Mouse (Mus musculus) frontal cortex, postnatal 36 days (tissue): ENCODE measurements around the gene Sag.
A peak's percentile ranks its signal among the peaks of the same experiment; 100 is the strongest.

Source experiments
- DNase-seq, 2 experiments: peaks; one replicate each; pipeline ENCODE4 v3.0.0; 2022; ENCODE audit warnings: low spot score in 2 of 2

Sag gene

DNA sequence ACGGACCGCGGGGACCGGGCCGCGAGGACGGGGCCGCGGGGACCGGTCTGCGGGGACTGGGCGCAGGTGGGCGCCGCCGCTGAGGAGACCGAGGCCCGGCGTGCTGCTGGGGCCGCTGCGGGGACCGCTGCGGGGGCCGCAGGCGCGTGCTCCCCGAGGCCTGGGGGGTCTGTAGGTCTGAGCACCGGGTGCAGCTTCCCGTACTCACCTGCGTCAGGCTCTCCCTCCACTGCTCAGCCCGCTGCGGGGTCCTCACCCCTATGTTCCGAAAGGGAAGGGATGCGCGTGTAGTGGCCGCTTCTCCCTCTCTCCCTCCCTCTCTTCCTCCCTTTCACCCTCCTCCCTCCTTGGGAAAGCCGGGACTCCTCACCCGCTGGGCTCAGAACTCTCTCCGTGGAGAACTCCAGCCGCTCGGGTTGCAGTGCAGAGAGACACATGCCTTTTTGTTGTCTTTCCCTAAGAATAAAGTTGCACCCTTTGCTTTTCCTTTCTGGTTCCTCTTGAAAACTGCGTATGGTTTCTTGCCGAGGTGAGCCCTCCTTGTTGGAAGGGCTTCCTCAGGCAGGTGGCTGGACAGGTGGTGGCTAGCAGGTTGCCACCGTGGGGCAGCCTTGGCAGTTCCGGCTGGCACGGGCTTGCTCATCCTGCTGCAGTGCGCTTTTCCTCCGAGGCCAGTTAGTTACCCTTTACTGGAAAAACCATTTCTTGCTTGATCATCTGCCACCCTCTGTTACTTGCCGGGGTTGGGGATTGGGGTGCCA is 50.3 kb downstream of the Sag start:
- DNase-seq: peak; percentile 32 to 40

DNA sequence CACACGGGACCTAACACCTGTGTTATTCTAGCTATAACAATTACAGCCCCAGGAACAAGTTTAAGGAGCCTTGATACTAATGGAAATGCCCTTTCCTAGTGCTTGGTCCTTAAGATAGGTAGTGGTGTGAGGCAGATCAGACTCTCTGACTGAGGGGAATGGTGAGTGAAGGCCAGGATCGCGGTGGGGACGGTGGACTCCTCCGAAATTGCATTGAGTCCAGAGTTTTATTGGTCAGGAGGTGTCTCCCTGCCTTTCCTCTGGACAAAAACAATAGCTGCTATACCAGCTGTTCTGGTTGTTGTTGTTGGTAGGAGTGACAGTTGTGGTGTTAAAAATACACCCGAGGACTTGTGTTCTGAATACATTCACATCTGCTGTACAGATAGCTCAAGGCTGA is 50.9 kb downstream of the Sag start:
- DNase-seq: no peak

DNA sequence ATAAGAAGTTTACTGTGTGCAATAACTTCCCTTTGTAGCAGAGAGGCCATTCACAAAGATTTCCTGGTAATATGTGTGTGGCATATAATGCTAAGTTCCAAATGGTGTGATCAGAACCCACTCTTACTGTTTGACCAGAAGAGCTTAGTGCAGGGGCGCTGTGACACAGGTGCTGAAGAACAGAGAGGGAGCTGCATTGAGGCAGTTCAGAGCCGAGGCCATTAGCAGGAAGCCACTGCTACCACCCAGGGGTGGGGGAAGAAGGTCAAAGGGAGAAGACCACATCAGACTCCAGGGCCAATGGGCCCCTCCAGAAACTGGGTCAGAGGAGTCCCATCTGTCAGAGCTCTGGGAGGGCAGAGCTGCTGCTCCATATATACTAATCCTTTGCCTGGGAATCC is 51.4 kb downstream of the Sag start:
- DNase-seq: no peak

DNA sequence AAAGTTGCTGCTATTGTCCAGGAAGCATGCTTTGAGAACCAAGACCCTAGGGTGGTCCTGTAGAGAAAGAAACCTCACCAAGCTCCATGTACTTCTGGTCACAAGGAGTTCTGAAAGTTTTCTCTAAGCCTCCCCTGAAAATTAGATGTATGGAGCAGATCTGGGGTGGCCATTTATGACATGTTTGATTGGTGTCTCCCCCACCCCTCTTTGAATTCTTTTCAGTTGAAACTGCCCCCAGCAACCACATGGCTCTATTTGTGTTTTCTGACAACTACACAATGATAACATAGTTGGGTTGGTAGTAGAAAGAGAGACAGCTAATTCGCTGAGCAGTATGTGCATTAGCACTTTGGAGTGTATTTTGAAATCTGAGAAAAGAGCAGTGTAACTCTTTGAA is 52.0 kb downstream of the Sag start:
- DNase-seq: no peak

DNA sequence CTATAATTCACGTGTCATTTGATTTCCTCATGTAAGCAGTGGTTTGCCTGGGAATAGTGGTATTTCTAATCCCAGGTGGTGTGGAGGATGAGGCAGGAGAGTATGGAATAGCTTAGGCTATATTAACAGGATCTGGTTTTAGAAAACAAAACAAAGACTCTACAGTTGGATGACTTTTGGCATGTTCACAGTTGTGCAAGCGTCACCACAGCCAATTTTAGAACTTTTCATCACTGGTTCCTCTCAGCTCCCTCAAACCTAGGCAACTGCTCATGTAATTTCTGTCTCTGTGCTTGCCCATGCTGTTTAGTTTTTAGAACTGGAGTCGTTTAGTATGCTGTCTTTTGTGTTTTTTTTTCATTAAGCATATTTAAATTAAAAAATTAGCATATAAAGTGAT is 53.3 kb downstream of the Sag start:
- DNase-seq: peak in 1 of 2 experiments; percentile 60

DNA sequence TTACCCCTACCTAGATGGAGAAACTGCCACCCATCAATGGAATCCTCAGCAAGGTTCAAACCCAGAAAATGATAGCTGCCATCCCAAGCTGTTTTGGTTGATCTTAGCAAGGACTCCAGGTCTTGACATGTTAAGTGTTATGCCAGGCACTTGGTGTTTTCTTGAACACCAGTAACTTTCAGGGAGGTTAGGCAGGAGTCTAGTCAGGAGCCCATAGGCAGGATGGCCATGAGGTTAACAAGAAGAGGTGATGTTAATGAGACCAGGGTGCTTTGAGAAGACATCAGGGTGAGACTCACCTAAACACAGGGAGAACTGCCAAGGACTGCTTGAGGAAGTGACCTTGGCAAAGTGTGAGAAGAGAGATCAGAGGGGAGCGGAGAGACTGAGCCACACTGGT is 54.6 kb downstream of the Sag start:
- no peak for DNase-seq

DNA sequence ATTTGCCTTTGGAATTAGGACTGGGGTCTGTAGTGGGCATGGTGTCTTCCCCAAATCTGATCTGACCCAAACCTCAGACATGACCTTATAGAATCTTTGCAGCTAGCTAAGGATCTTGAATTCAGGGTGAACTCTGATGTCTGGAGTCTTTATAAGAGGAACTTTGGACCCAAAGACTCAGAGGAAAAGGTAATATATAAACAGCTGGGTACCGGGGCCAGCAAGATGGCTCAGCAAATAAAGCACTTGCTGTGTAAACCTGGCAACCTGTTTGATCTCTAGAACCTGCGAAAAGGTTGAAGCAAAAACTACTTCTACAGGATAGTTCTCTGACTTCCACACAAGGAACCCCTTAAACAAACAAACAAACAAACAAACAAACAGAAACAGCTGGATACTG is 55.0 kb downstream of the Sag start:
- no peak for DNase-seq

DNA sequence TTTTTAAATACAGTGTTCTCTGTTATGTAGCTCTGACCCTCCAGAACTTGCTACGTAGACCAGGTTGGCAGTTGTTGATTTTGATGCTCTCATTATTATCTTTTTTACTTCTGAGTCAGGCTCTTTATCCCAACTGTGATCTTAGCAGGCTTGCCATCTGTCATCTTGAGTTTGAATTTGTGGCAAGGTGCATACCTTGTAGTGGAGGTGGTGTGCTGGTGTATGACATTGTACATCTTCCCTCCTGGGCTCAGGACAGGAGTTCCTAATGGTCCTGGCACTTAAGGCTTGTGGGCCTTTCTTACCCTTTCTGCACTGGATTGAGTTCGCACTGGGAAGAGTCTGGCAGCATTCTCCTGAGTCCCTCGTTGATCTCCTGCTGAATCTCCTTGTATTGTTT is 60.1 kb downstream of the Sag start:
- DNase-seq: no peak

DNA sequence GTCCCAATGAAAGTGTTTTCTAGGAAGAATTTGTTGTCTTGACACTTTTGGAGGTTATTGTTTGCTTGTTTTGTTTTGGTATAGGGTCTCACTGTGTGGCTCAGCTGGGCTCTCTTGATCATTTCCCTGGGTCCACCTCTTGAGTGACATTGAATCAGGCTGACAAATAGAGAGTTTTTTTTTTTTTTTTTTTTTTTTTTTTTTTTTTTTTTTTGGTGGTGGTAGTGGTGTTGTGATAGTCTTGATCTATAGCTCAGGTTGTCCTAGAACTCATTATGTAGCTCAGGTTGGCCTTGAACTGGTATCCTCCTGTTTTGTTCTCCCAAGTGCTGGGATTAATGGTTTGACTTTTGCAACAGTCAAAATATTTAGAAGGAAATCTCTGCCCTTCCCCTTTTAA is 61.4 kb downstream of the Sag start:
- DNase-seq: no peak

DNA sequence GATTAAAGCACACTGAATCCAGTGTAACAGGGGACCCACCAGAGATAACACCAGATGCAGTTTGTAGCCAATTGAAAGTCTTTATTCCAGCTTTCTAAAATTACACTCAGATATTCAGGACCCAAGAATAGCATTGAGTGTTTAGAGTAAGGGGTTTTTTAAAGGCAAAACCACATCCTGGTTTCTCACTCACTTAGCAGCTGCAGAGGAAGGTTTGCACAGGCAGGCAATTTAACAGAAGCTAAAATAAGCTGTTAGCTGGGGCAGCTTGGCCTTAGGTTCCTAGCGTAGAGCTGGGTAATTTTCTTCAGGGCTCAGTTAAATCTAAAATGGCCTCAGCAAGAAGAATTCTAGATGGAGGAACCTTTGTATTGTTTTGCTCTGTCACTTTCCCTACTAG is 63.2 kb downstream of the Sag start:
- no peak for DNase-seq

DNA sequence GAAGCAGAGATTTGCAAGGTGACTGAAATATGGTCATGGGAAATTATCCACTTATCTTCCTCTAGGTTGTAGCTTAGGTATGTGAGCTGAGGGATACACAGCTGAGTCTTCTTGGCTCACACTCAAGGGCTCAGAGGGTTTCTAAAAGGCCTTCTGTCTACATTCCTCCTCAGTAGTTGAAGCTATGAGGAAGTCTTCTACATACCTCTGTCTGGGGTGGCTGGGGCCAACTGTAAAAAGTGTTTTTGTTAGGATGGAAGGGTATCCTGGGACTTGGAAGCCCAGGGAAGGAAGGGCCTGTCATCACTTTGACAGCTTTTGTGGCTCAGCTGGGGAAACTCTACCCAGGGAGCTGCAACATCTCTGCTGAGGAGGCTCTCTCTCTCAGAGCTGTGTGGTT is 68.1 kb downstream of the Sag start:
- no peak for DNase-seq

DNA sequence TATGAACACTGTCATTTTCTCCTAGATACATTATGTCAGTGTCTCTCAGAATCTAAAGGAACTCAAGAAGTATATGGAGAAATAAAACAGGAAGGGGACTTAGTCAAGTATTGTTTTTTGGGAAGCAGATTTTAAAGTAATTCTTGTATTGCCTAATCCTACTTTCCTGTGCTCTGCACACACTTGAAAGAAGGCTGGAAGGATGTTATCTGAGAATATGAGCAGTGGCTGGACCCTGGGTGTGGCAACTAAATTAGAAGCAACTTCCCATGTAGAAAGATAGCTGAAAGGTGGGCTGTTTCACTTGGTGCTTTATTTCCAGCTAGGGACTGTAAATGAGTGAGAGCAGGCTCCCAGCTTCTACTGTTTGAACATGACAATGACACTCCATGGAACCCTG is 69.6 kb downstream of the Sag start:
- DNase-seq: no peak

DNA sequence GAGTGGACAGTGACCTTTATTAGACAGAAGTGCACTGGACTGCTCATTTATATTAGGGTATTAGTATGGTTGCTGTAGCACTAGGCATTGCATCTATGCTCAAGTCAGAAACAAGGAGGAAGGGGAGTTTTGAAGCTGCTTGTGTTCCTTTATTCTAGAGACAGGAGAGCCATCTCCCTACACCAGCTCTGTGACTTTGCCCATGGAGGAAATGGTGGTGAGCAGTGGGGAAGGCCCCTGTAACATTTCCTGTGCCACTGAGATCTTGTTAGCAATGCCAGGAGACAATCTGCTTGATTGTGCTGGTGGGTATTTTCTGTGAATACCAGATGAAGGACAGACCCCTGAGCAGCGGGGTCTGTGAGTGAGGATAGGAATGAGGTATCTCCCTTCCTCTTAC is 72.6 kb downstream of the Sag start:
- DNase-seq: no peak

DNA sequence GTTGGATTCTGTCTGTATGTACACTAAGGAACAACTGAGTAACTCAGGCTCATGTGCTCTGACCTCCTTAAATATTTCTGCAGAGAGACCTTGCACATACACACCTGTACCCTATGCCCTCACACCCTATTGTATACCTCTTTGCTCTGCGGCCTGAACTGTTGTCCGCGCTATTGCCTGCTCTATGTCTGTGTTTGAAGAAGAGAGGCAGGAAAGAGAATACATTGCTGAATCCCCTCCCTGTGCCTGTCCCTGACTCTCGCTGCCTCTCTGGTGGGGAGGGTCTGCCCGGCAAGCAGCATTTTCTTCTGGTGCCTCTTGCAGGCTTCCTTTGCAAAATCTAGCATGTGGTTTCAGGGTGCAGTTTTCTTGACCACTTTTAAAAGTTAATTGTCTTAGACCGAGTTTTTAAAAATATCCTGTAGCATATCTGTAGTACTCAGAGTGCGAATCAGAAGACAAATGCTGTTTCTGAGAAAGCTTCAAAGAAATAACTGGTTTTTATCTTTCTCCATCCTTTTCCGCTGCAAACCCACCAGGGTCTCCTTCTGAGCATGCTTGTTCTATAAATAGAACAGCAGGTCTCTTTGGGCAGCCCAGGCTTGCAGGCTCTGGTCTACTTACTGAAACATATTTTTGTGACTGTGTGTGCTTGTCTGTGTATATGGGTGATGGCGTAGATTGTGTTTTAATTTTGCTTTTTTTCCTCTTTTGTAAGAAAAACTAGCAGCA is 74.2 kb downstream of the Sag start:
- no peak for DNase-seq

DNA sequence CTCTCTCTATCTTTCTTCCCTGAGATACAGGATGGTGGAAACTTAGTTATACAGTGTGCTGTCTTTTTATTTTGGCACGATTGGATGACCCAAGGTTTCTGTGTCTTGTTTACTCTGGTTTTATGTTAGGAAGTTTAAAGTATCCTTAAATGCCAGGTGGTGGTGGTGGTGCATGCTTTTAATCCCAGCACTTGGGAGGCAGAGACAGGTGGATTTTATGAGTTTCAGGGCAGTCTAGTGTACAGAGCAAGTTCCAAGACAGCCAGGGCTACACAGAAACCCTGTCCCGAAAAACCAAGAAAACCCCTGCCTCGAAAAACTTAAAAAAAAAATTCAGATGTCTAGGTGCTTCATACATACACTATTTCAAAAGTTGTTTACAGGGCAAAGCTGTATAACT is 75.6 kb downstream of the Sag start:
- DNase-seq: no peak

DNA sequence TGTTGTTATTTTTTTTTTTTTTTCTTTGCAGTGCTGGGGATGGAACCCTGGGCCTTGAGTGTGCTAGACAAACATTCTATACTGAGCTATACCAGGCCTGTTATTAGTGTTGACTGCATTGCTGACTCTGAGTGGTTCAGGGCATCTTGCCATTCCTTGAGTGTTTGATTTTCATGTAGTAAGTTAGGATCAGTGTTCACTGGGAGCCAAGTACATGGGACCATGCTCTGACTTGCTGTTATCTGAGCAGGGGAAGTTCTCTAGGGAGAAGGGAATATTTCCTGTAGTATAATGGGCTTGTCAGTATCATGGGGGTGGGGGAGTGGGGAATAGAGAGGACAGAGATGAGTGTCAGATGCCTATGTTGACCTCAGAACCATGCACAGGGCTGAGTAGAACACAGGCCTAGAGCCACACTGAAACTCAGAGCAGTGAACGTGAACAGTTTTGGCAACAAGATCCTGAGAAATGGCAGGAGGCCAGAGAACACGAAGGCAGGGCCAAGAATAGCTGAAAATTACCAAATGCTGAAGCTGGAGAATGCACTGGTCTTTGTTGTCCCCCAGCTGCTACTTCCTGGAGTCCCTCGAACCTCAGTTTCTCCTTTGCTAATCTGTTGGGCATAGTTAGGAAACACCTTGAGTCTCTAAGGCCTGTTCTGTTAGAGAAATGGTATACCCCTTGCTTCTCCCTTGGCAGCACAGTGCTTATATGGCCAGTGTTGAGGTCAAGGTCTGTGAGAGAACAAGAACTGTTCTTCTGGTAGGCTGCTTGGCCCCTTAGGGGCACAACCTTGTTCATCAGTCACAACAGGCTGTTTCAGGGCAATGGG is 76.2 kb downstream of the Sag start:
- DNase-seq: peak; percentile 74 to 84

DNA sequence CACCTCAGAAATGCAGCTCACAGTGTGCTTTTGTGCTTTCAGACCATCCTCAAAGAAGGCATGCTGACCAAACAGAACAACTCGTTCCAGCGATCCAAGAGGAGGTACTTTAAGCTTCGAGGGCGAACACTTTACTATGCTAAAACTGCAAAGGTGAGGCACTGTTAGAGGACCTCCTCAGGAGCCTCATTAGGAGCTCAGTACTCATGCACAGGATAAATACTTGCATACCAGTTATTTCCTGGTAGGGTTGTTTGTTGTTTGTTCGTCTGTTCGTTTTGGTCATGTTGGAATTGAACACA is 76.8 kb downstream of the Sag start:
- no peak for DNase-seq

DNA sequence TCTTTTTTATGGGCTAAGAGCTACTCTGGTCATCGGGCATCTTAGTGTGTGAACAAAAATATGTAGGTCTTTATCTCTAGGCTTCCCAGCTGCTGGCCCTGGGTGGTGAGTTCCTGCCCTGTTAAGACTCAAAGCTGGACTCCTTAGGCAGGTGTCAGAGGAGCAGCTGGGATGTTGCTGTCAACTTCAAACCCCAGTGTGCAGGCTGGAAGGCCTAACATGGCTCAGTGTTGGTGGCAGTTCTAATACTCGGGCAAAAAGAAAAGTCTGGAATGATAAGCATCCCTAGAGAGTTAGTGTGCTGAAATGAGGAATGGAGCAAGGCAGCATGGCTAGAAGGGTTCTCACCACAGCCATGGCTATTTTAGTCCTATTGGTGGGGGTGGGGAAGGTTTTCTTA is 77.4 kb downstream of the Sag start:
- DNase-seq: no peak

DNA sequence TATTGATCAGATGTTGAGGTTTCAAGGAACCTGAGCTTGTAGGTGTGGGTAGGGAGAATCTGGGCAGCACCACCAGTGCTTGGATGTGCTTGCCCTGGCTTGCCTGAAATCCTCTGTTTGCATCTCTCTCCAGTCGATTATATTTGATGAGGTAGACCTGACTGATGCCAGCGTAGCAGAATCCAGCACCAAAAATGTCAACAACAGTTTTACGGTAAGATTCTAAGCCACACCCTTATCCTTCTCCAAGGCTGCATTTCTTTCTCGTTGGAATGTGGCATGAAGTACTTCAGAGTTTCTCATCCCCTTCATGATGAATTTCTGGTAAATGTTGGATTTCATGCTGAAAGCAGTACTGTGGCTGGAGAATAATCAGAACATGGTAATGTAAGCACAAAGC is 78.2 kb downstream of the Sag start:
- DNase-seq: no peak

DNA sequence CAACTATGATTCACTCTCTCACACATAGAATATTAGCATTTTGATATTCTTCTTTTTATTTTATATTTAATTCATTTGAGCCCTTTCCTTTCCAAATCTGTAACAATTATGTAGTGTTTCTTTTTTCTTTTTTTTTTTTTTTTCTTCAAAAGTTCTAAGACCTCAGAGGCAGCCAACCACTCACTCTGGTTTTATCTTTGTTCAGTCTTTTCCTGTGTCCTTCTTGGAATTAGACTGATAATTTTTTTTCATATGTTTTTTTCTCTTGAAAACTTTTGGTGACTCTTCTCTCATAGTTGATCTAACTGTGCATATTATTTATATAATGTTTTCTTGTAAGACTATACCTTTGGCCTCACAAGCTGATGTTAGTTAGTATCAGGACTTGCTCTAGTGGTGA is 79.1 kb downstream of the Sag start:
- DNase-seq: no peak

DNA sequence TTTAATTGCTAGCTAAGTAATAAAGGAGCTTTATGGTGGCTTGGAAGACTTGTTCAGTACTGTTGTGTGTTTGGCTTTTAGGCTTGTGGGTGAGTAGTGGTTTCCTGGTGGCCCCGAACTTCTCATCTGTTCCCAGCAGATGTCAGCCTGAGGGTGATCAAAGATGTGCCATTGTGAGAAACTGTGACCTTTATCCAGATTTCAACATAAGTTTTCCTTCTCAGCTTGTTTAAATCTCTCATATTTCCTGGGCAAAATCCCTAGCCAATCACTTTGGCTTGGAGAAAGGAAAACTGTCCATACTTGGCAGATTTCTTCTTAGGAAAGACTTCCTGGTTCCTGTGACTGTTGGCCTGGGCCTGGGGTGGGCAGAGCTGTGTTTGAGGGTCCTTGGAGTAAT is 87.5 kb downstream of the Sag start:
- no peak for DNase-seq

DNA sequence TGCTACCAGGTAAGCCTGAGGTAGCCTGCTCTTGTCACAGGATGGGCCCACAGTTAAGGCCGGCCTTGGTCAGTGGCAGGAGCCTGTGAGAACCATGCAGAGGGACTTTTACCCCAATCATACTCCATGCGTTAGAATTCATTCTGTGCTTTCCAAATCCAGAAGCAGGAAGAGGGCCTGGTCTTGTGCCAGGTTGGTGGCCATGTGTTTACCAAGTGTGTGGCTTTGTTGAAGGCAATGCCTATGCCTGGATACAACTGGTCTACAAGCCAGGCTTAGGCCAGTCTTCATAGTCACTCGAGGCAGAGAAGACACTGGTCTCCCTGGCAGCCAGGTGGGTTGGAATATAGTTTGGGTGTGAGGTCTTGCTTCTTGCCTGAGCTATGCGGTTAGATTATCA is 88.2 kb downstream of the Sag start:
- no peak for DNase-seq

DNA sequence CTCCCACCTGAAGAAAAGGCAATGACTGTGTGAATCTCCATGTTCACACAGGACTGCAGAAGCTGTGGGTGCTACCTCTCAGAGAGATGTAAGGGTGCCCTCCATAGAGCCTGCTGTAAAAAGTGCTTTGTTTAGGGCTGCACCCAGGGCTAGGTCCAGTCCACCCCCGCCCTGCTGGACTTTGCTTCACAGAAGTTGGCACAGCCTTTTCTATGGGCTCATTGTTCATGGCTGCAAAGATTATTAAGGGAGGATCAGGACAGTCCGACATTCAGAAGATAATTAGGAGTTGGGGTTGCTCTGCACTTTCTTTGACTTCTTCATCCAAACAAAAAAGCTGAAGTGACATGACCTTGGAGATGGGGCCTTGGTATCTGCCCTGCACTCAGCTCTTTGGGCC is 89.0 kb downstream of the Sag start:
- DNase-seq: no peak
